Mouse (Mus musculus) C2C12 (cell line): ENCODE results near the gene Rims4.

Experiments used
- MAX ChIP-seq: IDR thresholded peaks from one replicate; pipeline ENCODE4 v1.6.1; 2011; ENCODE audit warnings: mild to moderate bottlenecking, control low read depth
- MYOD1 ChIP-seq: IDR thresholded peaks from one replicate; pipeline ENCODE4 v1.6.1; 2011; ENCODE audit warnings: low read depth; ENCODE audit not compliant: control insufficient read depth, insufficient read length

GRCm38 (mm10) chr2:163903461-163903860 is 15.0 kb downstream of the Rims4 start:
- no peak for TF ChIP-seq MAX
- no peak for TF ChIP-seq MYOD1
